Mouse (Mus musculus): ENCODE results near the gene Lrtm1.

GRCm38 (mm10) chr14:29080228-29080627 is 62.2 kb downstream of the Lrtm1 start:
- TF ChIP-seq TAL1 (IDR thresholded peaks at IDR 0.05; ENCODE audit: low read length) (no peak), GATA1 (IDR thresholded peaks at IDR 0.05; ENCODE audit: low read length) (no peak)

All from erythroblast, embryonic 14.5 days (primary cell).